Mouse (Mus musculus) R1 (cell line): ENCODE measurements at regions not wholly inside any gene's neighbourhood (a gene's known extent, or its start where the extent isn't known, plus 50 kb on each side); places are given as distances from the start of the nearest gene placed in this dataset.
"Not testable (repeated sequence)": the region's sequence is repeated elsewhere in the genome, so short reads cannot be mapped to it uniquely, and the experiment has no call there.

Experiments
- DNase-seq: peaks from one replicate; pipeline ENCODE4 v3.0.0-alpha.2; 2018; ENCODE audit warnings: low read depth, low spot score

- peak; percentile 96 for DNase-seq
Observed at GRCm38 (mm10) chr15:16130862-16131261, 597.7 kb upstream of the Cdh9 start.

- no peak for DNase-seq
Observed at GRCm38 (mm10) chr15:16158164-16158563, 570.4 kb upstream of the Cdh9 start.

GRCm38 (mm10) chr15:16163969-16164368 lies 564.6 kb upstream of the Cdh9 start:
- DNase-seq: no peak

- no peak for DNase-seq
Observed at GRCm38 (mm10) chr15:16213354-16213753, 515.2 kb upstream of the Cdh9 start.

GRCm38 (mm10) chr15:16221648-16222047 lies 506.9 kb upstream of the Cdh9 start:
- no peak for DNase-seq

- no peak for DNase-seq
Observed at GRCm38 (mm10) chr15:16248595-16248994, 480.0 kb upstream of the Cdh9 start.

- no peak for DNase-seq
Observed at GRCm38 (mm10) chr15:16285166-16285565, 443.4 kb upstream of the Cdh9 start.

- not testable (repeated sequence) for DNase-seq
Observed at GRCm38 (mm10) chr15:16294553-16294952, 434.0 kb upstream of the Cdh9 start.

- no peak for DNase-seq
Observed at GRCm38 (mm10) chr15:16309678-16310077, 418.9 kb upstream of the Cdh9 start.

GRCm38 (mm10) chr15:16311956-16312646 lies 416.5 kb upstream of the Cdh9 start:
- no peak for DNase-seq

- no peak for DNase-seq
Observed at GRCm38 (mm10) chr15:16312721-16313120, 415.8 kb upstream of the Cdh9 start.

- DNase-seq: no peak
Observed at GRCm38 (mm10) chr15:16313818-16314217, 414.7 kb upstream of the Cdh9 start.

GRCm38 (mm10) chr15:16314606-16315005 lies 413.9 kb upstream of the Cdh9 start:
- no peak for DNase-seq

GRCm38 (mm10) chr15:16315085-16315484 lies 413.5 kb upstream of the Cdh9 start:
- no peak for DNase-seq

- no peak for DNase-seq
Observed at GRCm38 (mm10) chr15:16326327-16326726, 402.2 kb upstream of the Cdh9 start.
